Mouse (Mus musculus) gastrocnemius, postnatal 36 days (tissue): ENCODE measurements around the gene Ifit1bl2. TPM values are rescaled to one million over a fixed set of nuclear protein-coding genes. Genes with fewer than 3 reads are reported as not detected.
A peak's percentile ranks its signal among the peaks of the same experiment; 100 is the strongest.
"Not testable (repeated sequence)": the region's sequence is repeated elsewhere in the genome, so short reads cannot be mapped to it uniquely, and the experiment has no call there.

ENCODE experiments used
- DNase-seq, 2 experiments: peaks; one replicate each; pipeline ENCODE4 v3.0.0; 2022
- intact Hi-C: fragments of 180-260 bp; cut with DNase I; formaldehyde crosslinking; loops from one replicate; pipeline ENCODE4 v1.15.1; 2025
- total RNA-seq, 2 experiments: library from RNA; stranded (reverse); gene quantifications; 2 replicates each; pipeline ENCODE4 v1.2.3; 2021

The Ifit1bl2 gene
- total RNA-seq, 2 experiments from 2014 or later: 0.08 TPM; not detected in 1

- intact Hi-C loops, DNase-seq: not testable (repeated sequence)
Observed at GRCm38 (mm10) chr19:34612243-34613001, 28.1 kb downstream of the Ifit1bl2 start.

GRCm38 (mm10) chr19:34610118-34610517 is 30.4 kb downstream of the Ifit1bl2 start:
- intact Hi-C loops, DNase-seq: not testable (repeated sequence)

DNA sequence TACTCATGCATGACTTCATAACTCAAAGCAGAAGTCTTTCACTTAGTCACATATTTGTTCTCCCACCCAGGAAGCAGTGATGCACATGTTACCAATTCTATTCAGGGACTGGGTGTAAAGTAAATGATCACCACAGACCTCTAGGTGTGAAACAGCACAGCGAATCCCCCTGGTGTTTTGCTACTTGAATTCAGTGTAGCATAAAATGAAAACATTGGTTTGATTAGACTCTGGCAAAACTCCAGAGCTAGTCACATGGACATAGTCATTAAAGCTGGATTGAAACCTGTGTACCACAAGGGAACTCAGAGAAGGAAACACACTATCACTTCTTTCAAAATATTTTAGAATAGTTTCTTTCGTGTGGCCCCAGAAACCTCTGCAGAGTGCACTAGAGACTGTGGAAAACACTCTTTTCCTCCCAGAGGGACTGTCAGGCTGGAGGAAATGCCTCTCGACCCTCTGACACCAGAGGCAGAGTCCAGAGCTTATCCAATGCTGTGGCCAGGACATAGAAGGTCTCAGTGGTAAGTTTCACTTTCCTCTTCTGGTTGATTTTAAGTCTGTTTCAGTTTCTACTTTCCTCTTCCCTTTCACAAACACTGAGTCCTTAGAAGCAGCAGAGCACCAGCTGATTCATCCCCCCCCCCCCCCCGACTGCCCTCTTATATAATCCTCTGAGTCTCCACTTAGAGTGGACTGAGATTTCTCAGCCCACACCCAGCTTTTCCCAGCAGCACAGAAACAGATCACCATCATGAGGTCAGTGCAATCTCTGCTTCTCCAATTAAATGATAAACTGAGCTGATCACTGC is 33.1 kb downstream of the Ifit1bl2 start, which contains the start of gene Ifit3b:
Gene Ifit3b (plus strand): TSS at position 734 of the 815 bp plus-strand sequence.
- peak in 1 of 2 experiments; percentile 26 for DNase-seq
- intact Hi-C loops: not testable (repeated sequence)

- intact Hi-C loops: no loop called here
- DNase-seq: no peak
Observed at GRCm38 (mm10) chr19:34605472-34605871, 35.1 kb downstream of the Ifit1bl2 start.

DNA sequence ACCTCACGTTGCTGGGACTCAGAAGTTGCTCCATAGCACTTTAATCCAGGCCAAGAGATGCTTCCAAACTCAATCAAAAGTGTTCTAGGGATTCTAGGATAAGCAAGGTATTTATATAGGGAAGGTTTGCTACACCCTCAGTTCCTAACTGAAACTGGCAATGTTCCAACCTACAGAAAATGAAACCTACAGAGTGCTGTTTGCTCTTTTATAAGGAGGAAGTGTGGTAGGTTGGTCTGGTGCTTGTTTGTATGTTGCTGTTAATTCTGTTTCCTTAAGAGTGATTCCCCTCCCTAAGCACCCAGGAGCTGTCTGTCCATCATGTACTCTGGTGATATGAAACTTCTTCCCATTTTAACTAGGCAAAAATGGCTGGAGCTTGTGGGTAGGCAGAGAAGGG is 38.7 kb downstream of the Ifit1bl2 start, which contains the start of gene Ifit1bl1:
Gene Ifit1bl1 (minus strand): TSS at position 69 of the 400 bp plus-strand sequence.
- intact Hi-C loops: not testable (repeated sequence)

GRCm38 (mm10) chr19:34599250-34599649 is 41.3 kb downstream of the Ifit1bl2 start:
- DNase-seq, intact Hi-C loops: not testable (repeated sequence)

More for the DNA sequence above, 38.7 kb downstream of the Ifit1bl2 start, which contains the start of gene Ifit1bl1:
- DNase-seq: not testable (repeated sequence)

GRCm38 (mm10) chr19:34598341-34598740 is 42.2 kb downstream of the Ifit1bl2 start:
- intact Hi-C loops: no loop called here
- DNase-seq: peak in 1 of 2 experiments; percentile 28

DNA sequence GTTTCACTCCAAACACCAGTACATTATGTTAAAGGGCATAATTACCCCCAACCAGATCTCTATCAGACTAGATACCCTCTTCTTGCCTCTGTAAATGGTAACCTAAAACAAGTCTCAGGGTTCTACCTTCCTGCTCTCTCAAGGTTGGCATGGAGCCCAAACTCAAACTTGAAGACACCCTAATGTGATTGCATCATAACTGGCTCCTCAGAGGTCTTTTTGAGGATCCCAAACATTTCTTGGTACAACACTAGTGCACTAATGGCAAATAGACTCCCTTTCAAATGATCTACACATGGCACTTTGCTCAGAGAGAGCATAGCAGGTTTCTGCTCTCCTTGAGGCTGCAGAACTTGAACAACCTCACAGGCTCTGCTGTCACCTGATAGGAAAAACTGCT is 43.7 kb downstream of the Ifit1bl2 start:
- intact Hi-C loops: no loop called here
- DNase-seq: no peak

DNA sequence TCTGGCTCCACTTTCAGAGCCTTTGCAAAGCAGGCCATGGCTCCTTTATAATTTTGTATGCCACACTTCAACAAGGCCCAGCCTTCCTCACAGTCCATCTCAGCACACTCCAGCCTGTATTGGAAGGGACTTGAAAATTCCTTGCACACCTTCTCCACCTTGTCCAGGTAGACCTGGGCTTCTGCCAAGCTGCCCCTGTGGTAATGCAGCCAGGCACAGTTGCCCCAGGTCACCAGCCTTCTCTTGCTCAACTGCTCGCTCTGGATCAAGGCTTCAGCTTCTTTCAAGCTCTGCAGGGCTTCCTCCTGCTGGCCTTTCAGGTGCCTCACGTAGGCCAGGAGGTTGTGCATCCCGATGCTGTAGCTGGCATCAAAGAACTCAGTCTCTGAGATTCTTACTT is 46.0 kb downstream of the Ifit1bl2 start:
- DNase-seq, intact Hi-C loops: not testable (repeated sequence)

DNA sequence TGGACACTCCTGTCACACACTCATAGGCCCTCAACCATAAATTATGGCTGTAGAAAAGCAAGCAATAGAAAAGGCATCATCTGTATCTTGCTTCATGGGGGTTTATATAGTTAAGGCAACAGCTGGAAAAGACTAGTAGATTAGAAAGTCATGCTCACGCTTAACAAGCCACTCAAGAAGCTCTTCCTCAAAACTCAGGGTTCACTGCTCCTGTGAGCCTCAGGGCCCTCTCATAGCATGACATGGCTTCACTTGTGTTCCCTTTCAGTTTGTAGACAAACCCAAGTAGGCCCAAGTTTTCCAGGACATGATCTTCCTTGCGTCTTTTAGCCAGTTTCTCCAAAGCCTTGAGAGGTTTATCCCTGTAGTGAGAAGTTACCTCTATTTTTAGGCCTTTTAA is 47.1 kb downstream of the Ifit1bl2 start:
- DNase-seq: no peak
- intact Hi-C loops: no loop called here

GRCm38 (mm10) chr19:34588959-34589358 is 51.6 kb downstream of the Ifit1bl2 start:
- no peak for DNase-seq
- intact Hi-C loops: no loop called here

- intact Hi-C loops: not testable (repeated sequence)
Observed at GRCm38 (mm10) chr19:34587898-34588692, 52.4 kb downstream of the Ifit1bl2 start.

DNA sequence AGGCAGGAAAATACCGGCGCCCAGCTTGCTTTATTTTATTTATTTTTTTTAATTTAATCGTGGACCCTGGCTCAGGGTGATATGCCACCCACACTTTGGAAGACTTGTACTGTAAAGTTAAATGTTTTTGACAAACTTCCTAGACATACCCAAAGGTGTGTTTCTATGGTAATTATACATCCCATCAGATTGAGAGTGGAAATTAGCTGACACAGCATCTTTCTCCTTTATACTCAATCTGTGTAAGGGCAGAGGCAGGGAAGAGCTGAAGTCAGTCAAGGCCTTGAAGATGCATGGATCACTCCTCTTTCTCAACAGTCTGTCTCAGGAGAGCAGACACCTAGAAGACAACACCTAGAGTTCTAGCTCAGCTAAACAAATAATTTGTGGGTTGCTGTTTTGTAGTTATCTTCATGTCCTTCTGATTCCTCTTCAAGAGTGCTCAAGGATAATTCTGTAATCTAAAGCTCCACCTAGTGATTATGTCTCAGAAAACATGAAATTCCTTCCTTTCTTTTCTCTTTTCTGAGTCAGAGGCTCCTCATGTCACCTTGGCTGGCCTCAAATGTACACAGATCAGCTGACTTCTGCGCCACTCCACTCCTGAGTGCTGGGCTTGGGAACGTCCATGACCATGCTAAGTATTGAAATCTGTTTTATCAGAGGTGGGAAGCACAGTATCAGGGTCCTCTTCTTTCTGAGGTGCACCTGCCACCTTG is 54.6 kb downstream of the Ifit1bl2 start:
- intact Hi-C loops, DNase-seq: not testable (repeated sequence)

More at GRCm38 (mm10) chr19:34587898-34588692, 52.4 kb downstream of the Ifit1bl2 start:
- not testable (repeated sequence) for DNase-seq

GRCm38 (mm10) chr19:34583126-34583766 is 57.3 kb downstream of the Ifit1bl2 start, which contains the start of gene Ifit3:
TSS of gene Ifit3 (plus strand) at chr19:34583531.
- not testable (repeated sequence) for DNase-seq

DNA sequence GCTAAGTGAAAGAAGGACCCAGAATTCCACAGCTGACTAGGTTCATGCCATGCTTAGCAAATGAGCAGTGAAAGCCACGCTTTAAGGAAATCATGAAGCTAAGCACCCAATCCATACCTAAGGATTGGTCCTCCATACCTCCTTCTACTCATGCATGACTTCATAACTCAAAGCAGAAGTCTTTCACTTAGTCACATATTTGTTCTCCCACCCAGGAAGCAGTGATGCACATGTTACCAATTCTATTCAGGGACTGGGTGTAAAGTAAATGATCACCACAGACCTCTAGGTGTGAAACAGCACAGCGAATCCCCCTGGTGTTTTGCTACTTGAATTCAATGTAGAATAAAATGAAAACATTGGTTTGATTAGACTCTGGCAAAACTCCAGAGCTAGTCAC is 57.8 kb downstream of the Ifit1bl2 start:
- intact Hi-C loops, DNase-seq: not testable (repeated sequence)

More at GRCm38 (mm10) chr19:34583126-34583766, 57.3 kb downstream of the Ifit1bl2 start, which contains the start of gene Ifit3:
- intact Hi-C loops: not testable (repeated sequence)

GRCm38 (mm10) chr19:34577121-34577520 is 63.4 kb downstream of the Ifit1bl2 start:
- intact Hi-C loops: no loop called here
- no peak for DNase-seq

GRCm38 (mm10) chr19:34573650-34574049 is 66.9 kb downstream of the Ifit1bl2 start:
- intact Hi-C loops: no loop called here
- no peak for DNase-seq

- DNase-seq: no peak
- intact Hi-C loops: no loop called here
Observed at GRCm38 (mm10) chr19:34571080-34571479, 69.5 kb downstream of the Ifit1bl2 start.
